Comparison of ENCODE assay signal across 27 mouse cellular contexts in the genomic region with DNA sequence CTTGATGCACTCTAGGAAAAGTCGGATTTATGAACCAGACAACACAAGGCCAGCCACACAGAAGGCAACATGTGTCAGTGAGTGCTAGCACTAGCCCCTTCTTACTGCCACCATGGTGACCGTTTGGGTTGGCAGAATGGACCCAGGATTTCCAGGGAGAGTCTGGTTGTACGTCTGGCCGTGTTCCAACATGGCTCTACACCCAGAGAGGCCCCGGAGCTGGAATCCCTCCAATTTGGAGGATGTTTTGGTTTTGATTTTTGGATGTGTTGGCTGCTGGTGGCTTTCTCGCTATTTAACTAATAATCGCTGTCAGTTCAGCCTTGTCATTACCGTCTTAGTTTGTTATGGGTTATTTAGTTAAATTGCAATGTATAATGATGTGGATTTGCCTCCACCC. TPM values are rescaled to one million over a fixed set of nuclear protein-coding genes. Genes with fewer than 3 reads are reported as not detected.
DNase-seq lines count a peak whose midpoint lies in the region; ATAC-seq and TF ChIP-seq lines count a peak whose summit lies in the region.
"Had no signal": no experiment of that assay in that cellular context is flagged by ENCODE, and none has a peak within 500 bp of the region (broad histone marks: within the 10 kb centered on the region; RNA-seq: fewer than 3 reads in every experiment).

No protein-coding gene starts in this region.

- no peaks in the 10 kb centered on the region for H3K36me3 ChIP-seq in hindbrain, postnatal 0 days (ENCODE audit: insufficient read depth, low read length)
- no peaks in the 10 kb centered on the region for H3K36me3 ChIP-seq in hindbrain, embryonic 10.5 days
- H3K36me3 ChIP-seq in limb, embryonic 13.5 days, result peaks cover 31% of the 10 kb centered on the region
- no peaks in the 10 kb centered on the region for H3K36me3 ChIP-seq in limb, embryonic 10.5 days
- H3K36me3 ChIP-seq: midbrain, embryonic 10.5 days had no signal

- WGBS in hindbrain, postnatal 0 days, result 36% methylated on average over 8 of the region's 8 CpGs
- WGBS in hindbrain, embryonic 10.5 days, result 88% methylated on average over 8 of the region's 8 CpGs
- 72% methylated on average over 8 of the region's 8 CpGs for WGBS in limb, embryonic 13.5 days
- WGBS in limb, embryonic 10.5 days, result 89% methylated on average over 8 of the region's 8 CpGs

- DNase-seq in cerebellum, postnatal 10 days, result peak; percentile 81 to 82
- peak; percentile 80 for DNase-seq in hindbrain, postnatal 0 days (ENCODE audit: low spot score)
- no peak for DNase-seq in hindbrain, embryonic 10.5 days (ENCODE audit: low spot score)
- DNase-seq in limb, embryonic 10.5 days (ENCODE audit: low spot score), result no peak
- DNase-seq in MN1 (ENCODE audit: low spot score), result peak; percentile 73
- DNase-seq in urinary bladder, adult 2 months (ENCODE audit: low spot score), result no peak
- DNase-seq: adrenal gland, postnatal 36 days; cerebellum, adult 9-10 months; gastrocnemius, postnatal 14 days; heart, adult 18-20 months; kidney, adult 11 months; lung, adult 18-20 months; right cerebral cortex, postnatal 14 days; thymus, postnatal 36 days had no signal

- TF ChIP-seq CTCF in hindbrain, postnatal 0 days (IDR thresholded peaks at IDR 0.05; ENCODE audit: low read depth), result no peak

- H3K9me3 ChIP-seq in hindbrain, postnatal 0 days (ENCODE audit: low read length), result no peaks in the 10 kb centered on the region
- no peaks in the 10 kb centered on the region for H3K9me3 ChIP-seq in hindbrain, embryonic 10.5 days
- no peaks in the 10 kb centered on the region for H3K9me3 ChIP-seq in limb, embryonic 13.5 days
- no peaks in the 10 kb centered on the region for H3K9me3 ChIP-seq in limb, embryonic 10.5 days (replicated peaks)
- H3K9me3 ChIP-seq: embryonic facial prominence, embryonic 15.5 days; heart, embryonic 13.5 days; midbrain, embryonic 10.5 days had no signal

- no peak for ATAC-seq in cerebellum, adult (ENCODE audit: insufficient number of reproducible peaks, low FRiP score, low TSS enrichment)
- ATAC-seq in hindbrain, postnatal 0 days, result no peak
- ATAC-seq in limb, embryonic 13.5 days (ENCODE audit: low FRiP score, low read depth), result no peak
- ATAC-seq: CD4-positive, CD25-positive, alpha-beta regulatory T cell, adult 4 months had no signal

- no peak overlapping the region for H3K9ac ChIP-seq in hindbrain, postnatal 0 days (replicated peaks; ENCODE audit: low read length)
- 0 out of 2 replicates have a peak overlapping the region, but pooled peaks have one; percentile 13 for H3K9ac ChIP-seq in limb, embryonic 13.5 days
- H3K9ac ChIP-seq: embryonic facial prominence, embryonic 15.5 days; heart, embryonic 13.5 days had no signal

- H3K4me3 ChIP-seq in hindbrain, postnatal 0 days (ENCODE audit: low read length), result no peak overlapping the region
- no peak overlapping the region for H3K4me3 ChIP-seq in hindbrain, embryonic 10.5 days
- H3K4me3 ChIP-seq in limb, embryonic 13.5 days, result no peak overlapping the region
- no peak overlapping the region for H3K4me3 ChIP-seq in limb, embryonic 10.5 days
- H3K4me3 ChIP-seq: embryonic facial prominence, embryonic 15.5 days; heart, embryonic 13.5 days; midbrain, embryonic 10.5 days had no signal

- H3K4me2 ChIP-seq in hindbrain, postnatal 0 days (ENCODE audit: low read depth, low read length), result no peak overlapping the region
- H3K4me2 ChIP-seq in limb, embryonic 13.5 days (replicated peaks), result no peak overlapping the region
- H3K4me2 ChIP-seq: embryonic facial prominence, embryonic 15.5 days; heart, embryonic 13.5 days; liver, embryonic 11.5 days had no signal

- no peak overlapping the region for H3K27ac ChIP-seq in hindbrain, postnatal 0 days
- H3K27ac ChIP-seq in hindbrain, embryonic 10.5 days, result no peak overlapping the region
- no peak overlapping the region for H3K27ac ChIP-seq in limb, embryonic 13.5 days
- H3K27ac ChIP-seq in limb, embryonic 10.5 days, result no peak overlapping the region
- H3K27ac ChIP-seq: embryonic facial prominence, embryonic 15.5 days; heart, embryonic 13.5 days; macrophage; midbrain, embryonic 10.5 days had no signal

- H3K27me3 ChIP-seq in hindbrain, postnatal 0 days (ENCODE audit: insufficient read depth, low read length), result no peaks in the 10 kb centered on the region
- no peaks in the 10 kb centered on the region for H3K27me3 ChIP-seq in hindbrain, embryonic 10.5 days (ENCODE audit: insufficient read depth, poor library complexity, severe bottlenecking)
- peaks cover 5% of the 10 kb centered on the region; the same call in 1 of the 2 replicates for H3K27me3 ChIP-seq in limb, embryonic 13.5 days
- peaks cover 15% of the 10 kb centered on the region for H3K27me3 ChIP-seq in limb, embryonic 10.5 days (ENCODE audit: low read depth, poor library complexity, severe bottlenecking)
- H3K27me3 ChIP-seq: embryonic facial prominence, embryonic 15.5 days; heart, embryonic 13.5 days had no signal

- H3K4me1 ChIP-seq in hindbrain, postnatal 0 days (ENCODE audit: insufficient read depth, low read length), result no peaks in the 10 kb centered on the region; the same call in 1 of the 2 replicates
- peaks cover 20% of the 10 kb centered on the region for H3K4me1 ChIP-seq in hindbrain, embryonic 10.5 days (replicated peaks)
- no peaks in the 10 kb centered on the region; the same call in 1 of the 2 replicates for H3K4me1 ChIP-seq in limb, embryonic 13.5 days
- H3K4me1 ChIP-seq in limb, embryonic 10.5 days, result peaks cover 14% of the 10 kb centered on the region

RNA-seq across cellular contexts. Expression of a gene that starts 25.3 kb away (rescaled TPM):
- not detected in 2 replicates for total RNA-seq in hindbrain, postnatal 0 days (2014; rRNA removed)
- polyA plus RNA-seq in hindbrain, postnatal 0 days (2015; fragmentation: Nextera tagmentation; extraction: Ambion mirVana), result not detected in 2 replicates
- not detected in 2 replicates for polyA plus RNA-seq in hindbrain, embryonic 10.5 days (2016; fragmentation: Nextera tagmentation; extraction: Ambion mirVana)
- not detected in 2 replicates for polyA plus RNA-seq in limb, embryonic 13.5 days (2015; fragmentation: Nextera tagmentation; extraction: Ambion mirVana)
- not detected in 2 replicates for polyA plus RNA-seq in limb, embryonic 10.5 days (2016; fragmentation: Nextera tagmentation; extraction: Ambion mirVana)
- polyA plus RNA-seq in urinary bladder, adult 2 months (2012; rRNA removed), result not detected in 2 replicates
- total RNA-seq: gastrocnemius, postnatal 14 days; heart, adult 18-20 months; heart, postnatal 25 days; left cerebral cortex, postnatal 36 days had no signal
- polyA plus RNA-seq: CD4-positive, CD25-positive, alpha-beta regulatory T cell, adult 4 months; embryonic facial prominence, embryonic 15.5 days; heart, embryonic 13.5 days; kidney, embryonic 16.5 days; liver, embryonic 11.5 days; macrophage; midbrain, embryonic 10.5 days; neural tube, embryonic 14.5 days; stomach, embryonic 14.5 days had no signal

RNA-seq across cellular contexts. Expression of a gene that starts 31.0 kb away (rescaled TPM):
- total RNA-seq in hindbrain, postnatal 0 days (2014; rRNA removed), result 29.5 and 35.7 TPM in 2 replicates
- polyA plus RNA-seq in hindbrain, postnatal 0 days (2015; fragmentation: Nextera tagmentation; extraction: Ambion mirVana), result 11.2 and 13.0 TPM in 2 replicates
- polyA plus RNA-seq in hindbrain, embryonic 10.5 days (2016; fragmentation: Nextera tagmentation; extraction: Ambion mirVana), result 10.5 and 12.5 TPM in 2 replicates
- 15.8 and 19.6 TPM in 2 replicates for polyA plus RNA-seq in limb, embryonic 13.5 days (2015; fragmentation: Nextera tagmentation; extraction: Ambion mirVana)
- 5.2 and 8.4 TPM in 2 replicates for polyA plus RNA-seq in limb, embryonic 10.5 days (2016; fragmentation: Nextera tagmentation; extraction: Ambion mirVana)
- polyA plus RNA-seq in urinary bladder, adult 2 months (2012; rRNA removed), result 33.6 and 39.8 TPM in 2 replicates

RNA-seq across cellular contexts. Expression of a gene that starts 32.5 kb away (rescaled TPM):
- 0.26 and 0.72 TPM in 2 replicates for total RNA-seq in hindbrain, postnatal 0 days (2014; rRNA removed)
- 0.16 and 0.34 TPM in 2 replicates for polyA plus RNA-seq in hindbrain, postnatal 0 days (2015; fragmentation: Nextera tagmentation; extraction: Ambion mirVana)
- 0.36 and 0.42 TPM in 2 replicates for polyA plus RNA-seq in hindbrain, embryonic 10.5 days (2016; fragmentation: Nextera tagmentation; extraction: Ambion mirVana)
- 3.9 and 4.3 TPM in 2 replicates for polyA plus RNA-seq in limb, embryonic 13.5 days (2015; fragmentation: Nextera tagmentation; extraction: Ambion mirVana)
- 0.24 and 0.39 TPM in 2 replicates for polyA plus RNA-seq in limb, embryonic 10.5 days (2016; fragmentation: Nextera tagmentation; extraction: Ambion mirVana)
- polyA plus RNA-seq in urinary bladder, adult 2 months (2012; rRNA removed), result 0.59 and 1.1 TPM in 2 replicates
- polyA plus RNA-seq: CD4-positive, CD25-positive, alpha-beta regulatory T cell, adult 4 months; macrophage had no signal

Comparison
In these comparisons a context has a peak if more than half of its experiments do, and no peak if none do; other contexts are left out.
1. DNase-seq: peak in cerebellum, postnatal 10 days (2 of 2), hindbrain, postnatal 0 days (single experiment) and MN1 (single experiment); none in hindbrain, embryonic 10.5 days (single experiment), limb, embryonic 10.5 days (single experiment) and urinary bladder, adult 2 months (single experiment).